Mouse (Mus musculus) limb, embryonic 14.5 days (tissue): Measurements from ENCODE around the gene Pakap. TPM values are rescaled to one million over a fixed set of nuclear protein-coding genes. Genes with fewer than 3 reads are reported as not detected.

Experiments
- ATAC-seq: fragments of 200-750 bp; cut with Nextera tagmentation; 2 replicates; pipeline ENCODE4 v1.8.0; 2017; ENCODE audit warnings: low read depth, moderate number of reproducible peaks, moderate TSS enrichment; ENCODE audit not compliant: low FRiP score
- DNase-seq: peaks from one replicate; pipeline ENCODE4 v3.0.0-alpha.2; 2015; ENCODE audit warnings: low spot score
- H3K27ac ChIP-seq: fragments of 300-500 bp; sonication (generic); replicated peaks from 2 replicates; pipeline ENCODE4 v1.5.1; 2014; ENCODE audit warnings: low read depth, mild to moderate bottlenecking, low read length, moderate library complexity, mixed read lengths
- H3K27me3 ChIP-seq: fragments of 300-500 bp; sonication (generic); 2 replicates; pipeline ENCODE4 v1.6.1; 2014; ENCODE audit warnings: low read length, mixed read lengths; ENCODE audit not compliant: control insufficient read depth, insufficient read depth
- H3K36me3 ChIP-seq: fragments of 300-500 bp; sonication (generic); 2 replicates; pipeline ENCODE4 v1.6.1; 2014; ENCODE audit warnings: mild to moderate bottlenecking, low read length, moderate library complexity, mixed read lengths; ENCODE audit not compliant: control insufficient read depth, insufficient read depth
- H3K4me1 ChIP-seq: fragments of 300-500 bp; sonication (generic); 2 replicates; pipeline ENCODE4 v1.6.1; 2014; ENCODE audit warnings: antibody characterized with exemption, low read length, mixed read lengths; ENCODE audit not compliant: control insufficient read depth, insufficient read depth
- H3K4me2 ChIP-seq: fragments of 300-500 bp; sonication (generic); replicated peaks from 2 replicates; pipeline ENCODE4 v1.6.1; 2014; ENCODE audit warnings: low read depth, mild to moderate bottlenecking, low read length, moderate library complexity; ENCODE audit not compliant: severe bottlenecking
- H3K4me3 ChIP-seq: fragments of 300-500 bp; sonication (generic); replicated peaks from 2 replicates; pipeline ENCODE4 v1.5.1; 2014; ENCODE audit warnings: low read length
- H3K9ac ChIP-seq: fragments of 300-500 bp; sonication (generic); 2 replicates; pipeline ENCODE4 v1.6.1; 2014; ENCODE audit warnings: mild to moderate bottlenecking, low read depth, low read length, moderate library complexity; ENCODE audit not compliant: severe bottlenecking
- H3K9me3 ChIP-seq: fragments of 300-500 bp; sonication (generic); 2 replicates; pipeline ENCODE4 v1.6.1; 2016; ENCODE audit warnings: low read length; ENCODE audit not compliant: control insufficient read depth
- POLR2A ChIP-seq: fragments of 200-500 bp; IDR thresholded peaks from 2 replicates; pipeline ENCODE4 v1.8.0; 2012; ENCODE audit warnings: inconsistent platforms, mild to moderate bottlenecking, moderate library complexity, borderline replicate concordance; ENCODE audit not compliant: insufficient read depth, insufficient read length; ENCODE audit errors: extremely low read depth
- WGBS: fragments of 180-500 bp; shearing (Covaris S2); extraction: QIAGEN DNeasy Blood & Tissue Kit; methylation state at CpG from one replicate; pipeline ENCODE4 v1.1.7; 2014; 5-methylcytosine and 5-hydroxymethylcytosine counted together
- polyA plus RNA-seq, 2 experiments: library from polyadenylated mRNA; depleted of rRNA in 1 of 2; stranded (reverse) in 1 of 2; unstranded in 1 of 2; fragments of >200 nt; fragmentation: Nextera tagmentation in 1 of 2; extraction: Ambion mirVana in 1 of 2; gene quantifications; 2 replicates each; pipeline versions ENCODE4 v1.2.1 to v1.2.3; 2012 to 2014

The Pakap gene
- polyA plus RNA-seq, 2 experiments: 6.4 to 26.9 TPM

DNA sequence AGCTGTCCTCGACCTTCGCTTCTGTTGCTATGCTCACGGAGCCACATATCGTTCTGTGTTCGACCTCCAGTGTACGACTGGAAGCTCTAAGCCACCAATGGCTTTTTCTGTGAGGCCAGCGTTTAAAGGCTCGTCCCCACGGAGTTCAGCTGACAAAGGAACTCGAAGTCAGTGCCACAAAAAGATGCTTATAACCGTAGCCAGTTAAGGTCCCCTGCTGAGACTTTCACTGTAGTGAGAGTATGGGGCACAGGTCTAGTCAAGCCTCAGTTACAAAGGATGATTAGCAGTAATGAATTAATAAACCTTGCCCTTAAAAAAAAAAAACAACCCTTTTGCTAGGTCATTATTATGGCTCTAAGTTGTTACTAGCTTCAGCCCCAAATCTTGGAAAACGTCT, 112.2 kb downstream of the Pakap start:
- Histone ChIP-seq H3K4me1 (peaks cover 5% of the 10 kb centered on the region; the same call in 1 of the 2 replicates), H3K9ac (no peak overlapping the region), H3K4me2 (no peak overlapping the region), H3K27ac (no peak overlapping the region), H3K9me3 (no peaks in the 10 kb centered on the region), H3K27me3 (no peaks in the 10 kb centered on the region), H3K36me3 (0 out of 2 replicates have a peak, but pooled peaks cover 3% of the 10 kb centered on the region), H3K4me3 (no peak overlapping the region)
- DNase-seq: no peak
- 69% methylated on average over 12 of the region's 12 CpGs for WGBS
- no peak for TF ChIP-seq POLR2A
- no peak for ATAC-seq

DNA sequence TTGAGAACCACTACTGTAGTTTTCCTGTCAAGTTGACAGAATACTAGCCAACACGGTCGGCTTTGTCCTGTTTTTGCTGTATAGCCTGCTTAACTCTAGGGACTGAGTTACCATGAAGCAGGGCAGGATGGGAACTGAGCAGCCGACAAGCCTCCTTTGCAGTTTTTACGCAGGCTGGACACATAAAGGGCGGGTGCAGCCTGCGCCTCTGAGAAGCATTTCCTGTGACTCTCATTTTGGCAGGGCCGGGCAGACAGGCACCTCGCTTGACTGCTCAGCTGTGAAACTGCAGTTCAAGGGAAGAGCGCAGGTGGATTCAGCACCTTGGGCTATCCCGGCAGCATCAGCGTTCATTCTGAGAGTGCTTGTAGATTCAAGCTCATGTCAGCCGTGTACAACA, 113.5 kb downstream of the Pakap start:
- Histone ChIP-seq H3K27ac (no peak overlapping the region), H3K4me3 (no peak overlapping the region), H3K9me3 (no peaks in the 10 kb centered on the region), H3K4me1 (0 out of 2 replicates have a peak, but pooled peaks cover 3% of the 10 kb centered on the region), H3K36me3 (no peaks in the 10 kb centered on the region), H3K4me2 (no peak overlapping the region), H3K27me3 (no peaks in the 10 kb centered on the region), H3K9ac (no peak overlapping the region)
- DNase-seq: no peak
- TF ChIP-seq POLR2A: no peak
- WGBS: 56% methylated on average over 12 of the region's 12 CpGs
- no peak for ATAC-seq

DNA sequence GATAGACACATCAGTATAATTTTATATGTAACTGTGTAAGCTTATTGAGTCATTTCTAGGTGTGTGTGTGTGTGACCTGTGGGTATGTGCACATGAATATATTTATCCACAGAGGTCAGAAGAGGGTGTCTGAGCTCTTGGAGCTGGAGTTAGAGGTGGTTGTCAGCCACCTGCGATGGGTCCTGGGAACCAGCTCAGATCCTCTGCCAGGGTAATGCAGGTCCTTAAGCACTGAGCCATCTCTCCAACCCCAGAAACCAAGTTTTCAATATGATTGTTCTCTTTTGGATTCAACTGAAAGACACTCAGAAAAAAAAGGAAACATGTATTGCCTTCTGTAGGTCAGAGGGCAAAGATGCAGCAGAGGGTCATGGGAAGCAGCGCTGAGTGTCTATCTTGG, 114.4 kb downstream of the Pakap start:
- H3K36me3 ChIP-seq: no peaks in the 10 kb centered on the region
- 95% methylated on average over 2 of the region's 2 CpGs for WGBS
- H3K4me2 ChIP-seq: no peak overlapping the region
- DNase-seq (no peak), ATAC-seq (no peak)
- 0 out of 2 replicates have a peak, but pooled peaks cover 3% of the 10 kb centered on the region for H3K4me1 ChIP-seq
- no peak overlapping the region for H3K9ac ChIP-seq
- H3K27me3 ChIP-seq: no peaks in the 10 kb centered on the region
- no peak for TF ChIP-seq POLR2A
- no peak overlapping the region for H3K4me3 ChIP-seq
- no peaks in the 10 kb centered on the region for H3K9me3 ChIP-seq
- no peak overlapping the region for H3K27ac ChIP-seq

DNA sequence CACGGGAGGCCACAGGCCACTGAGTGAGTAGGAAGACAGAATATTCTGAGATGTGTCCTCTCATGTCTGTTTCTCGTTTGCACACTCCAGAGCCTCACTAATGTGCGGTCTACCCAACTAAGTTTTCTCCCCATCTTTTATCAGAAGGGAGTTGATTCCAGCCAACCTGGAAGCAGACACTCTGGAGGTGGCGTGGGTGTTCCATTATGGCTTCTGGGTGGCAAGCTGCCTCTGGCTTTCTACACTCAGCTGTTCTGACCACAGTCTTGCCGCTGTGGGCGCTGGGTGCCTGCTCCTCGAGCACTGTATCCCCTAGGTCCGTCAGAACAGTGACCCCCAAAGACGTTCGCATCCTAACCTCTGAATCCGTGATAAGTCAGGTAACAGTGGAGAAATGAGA, 115.0 kb downstream of the Pakap start:
- ATAC-seq (no peak), DNase-seq (no peak)
- Histone ChIP-seq H3K27ac (no peak overlapping the region), H3K9me3 (no peaks in the 10 kb centered on the region), H3K36me3 (no peaks in the 10 kb centered on the region), H3K4me2 (no peak overlapping the region), H3K4me1 (0 out of 2 replicates have a peak, but pooled peaks cover 3% of the 10 kb centered on the region), H3K9ac (no peak overlapping the region), H3K27me3 (no peaks in the 10 kb centered on the region), H3K4me3 (no peak overlapping the region)
- TF ChIP-seq POLR2A: no peak
- WGBS: 83% methylated on average over 11 of the region's 11 CpGs

DNA sequence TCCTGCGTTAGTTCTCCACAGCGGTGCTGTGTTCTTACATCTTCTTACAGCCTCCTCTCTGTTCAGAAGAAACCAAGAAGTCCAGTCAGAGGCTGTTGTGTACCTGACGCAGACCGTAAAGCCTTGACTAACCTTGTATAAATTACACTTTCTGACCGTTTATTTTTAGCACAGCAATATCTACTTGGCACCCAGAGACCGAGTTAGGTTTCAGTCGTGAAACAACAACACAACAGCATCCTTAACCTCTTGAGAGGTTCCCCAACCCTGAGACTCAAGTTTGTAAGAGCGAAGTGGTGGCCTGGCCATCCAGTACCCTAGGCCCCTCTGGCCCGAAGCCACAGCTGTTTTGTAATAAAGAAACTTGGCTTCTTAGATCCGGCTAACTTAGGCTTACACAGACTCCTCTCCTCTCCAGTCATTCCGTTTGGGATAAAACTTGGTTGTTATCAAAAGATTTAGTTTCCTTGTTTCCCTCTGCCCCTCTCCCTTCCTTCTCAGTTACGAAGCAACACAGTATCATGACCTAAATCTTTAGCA, 116.8 kb downstream of the Pakap start:
- ATAC-seq (no peak), DNase-seq (no peak)
- no peak overlapping the region for H3K4me3 ChIP-seq
- H3K9me3 ChIP-seq: no peaks in the 10 kb centered on the region
- no peak overlapping the region for H3K9ac ChIP-seq
- no peak overlapping the region for H3K27ac ChIP-seq
- 60% methylated on average over 12 of the region's 12 CpGs for WGBS
- no peak overlapping the region for H3K4me2 ChIP-seq
- no peaks in the 10 kb centered on the region for H3K27me3 ChIP-seq
- no peak for TF ChIP-seq POLR2A
- peaks cover 6% of the 10 kb centered on the region; the same call in 1 of the 2 replicates for H3K36me3 ChIP-seq
- 0 out of 2 replicates have a peak, but pooled peaks cover 3% of the 10 kb centered on the region for H3K4me1 ChIP-seq

DNA sequence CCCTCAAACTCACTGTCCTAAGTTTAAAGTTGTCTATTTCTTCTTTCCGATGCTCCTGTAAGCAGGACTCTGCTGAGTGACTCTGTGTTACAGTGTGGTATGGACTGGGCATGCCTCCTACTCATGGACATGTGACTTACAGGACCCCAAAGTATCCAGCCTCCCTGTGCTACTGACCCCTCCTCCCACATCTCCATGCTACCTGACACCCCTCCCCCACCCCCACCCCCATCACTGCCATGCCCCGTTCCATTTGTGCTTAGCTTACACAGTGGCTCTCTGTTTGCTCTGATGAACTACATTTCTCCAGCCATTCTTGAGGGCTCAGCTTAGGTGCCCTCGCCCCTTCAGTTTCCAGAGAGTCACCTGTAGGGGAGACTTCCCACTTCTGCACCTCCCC, 118.8 kb downstream of the Pakap start:
- Histone ChIP-seq H3K27ac (no peak overlapping the region), H3K36me3 (peaks cover 16% of the 10 kb centered on the region; the same call in 1 of the 2 replicates), H3K27me3 (no peaks in the 10 kb centered on the region), H3K9me3 (no peaks in the 10 kb centered on the region), H3K4me3 (no peak overlapping the region), H3K9ac (no peak overlapping the region), H3K4me2 (no peak overlapping the region), H3K4me1 (0 out of 2 replicates have a peak, but pooled peaks cover 3% of the 10 kb centered on the region)
- DNase-seq (no peak), ATAC-seq (no peak)
- TF ChIP-seq POLR2A: no peak
- 57% methylated on average over 3 of the region's 3 CpGs for WGBS
